Mouse (Mus musculus): ENCODE measurements at regions not wholly inside any gene's neighbourhood (a gene's known extent, or its start where the extent isn't known, plus 50 kb on each side); places are given as distances from the start of the nearest gene placed in this dataset.

DNA sequence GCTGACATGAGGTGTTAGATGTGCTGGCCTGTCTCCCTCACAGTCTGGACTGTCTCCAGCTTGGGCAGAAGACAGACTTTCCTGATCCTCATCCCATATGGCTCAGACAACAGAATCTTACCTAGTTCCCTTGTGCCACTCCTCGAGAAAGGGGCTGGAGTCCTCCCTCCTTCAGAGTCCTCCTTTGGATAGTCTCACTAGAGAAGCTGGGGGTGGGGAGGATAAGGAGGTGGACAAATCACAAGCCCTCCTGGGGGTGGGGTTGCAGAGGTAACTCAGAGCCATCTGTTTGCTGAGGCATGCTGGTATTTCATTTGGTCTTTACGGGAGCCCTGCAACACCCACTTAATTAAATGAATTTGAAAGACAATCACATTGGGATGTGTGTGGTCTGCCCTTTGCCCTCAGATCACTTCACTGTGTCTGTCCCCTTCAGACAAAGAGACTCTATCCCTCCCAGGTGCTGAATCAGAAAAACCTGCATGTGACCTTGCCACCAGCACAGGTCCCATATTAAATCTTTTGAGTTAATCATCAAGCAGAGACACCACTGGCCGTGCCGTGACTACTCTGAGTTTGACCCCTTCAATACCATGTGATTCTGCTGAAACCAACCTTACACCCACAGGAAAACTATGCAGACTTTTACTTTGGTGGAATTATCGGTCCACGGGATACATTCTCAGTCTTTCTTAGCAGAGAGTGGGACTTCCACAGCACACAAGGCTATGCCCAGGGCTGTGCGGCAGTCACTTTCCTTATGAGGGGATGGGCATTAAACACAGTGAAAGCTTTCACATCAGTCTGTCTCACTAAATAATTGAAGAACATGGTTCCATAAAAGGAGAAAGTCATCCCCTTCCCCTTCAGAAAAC, 57.7 kb upstream of the Gm11983 start:
- Histone ChIP-seq H3K36me3 (no peaks in the 10 kb centered on the region), H3K4me1 (0 out of 2 replicates have a peak, but pooled peaks cover 1% of the 10 kb centered on the region), H3K9me3 (replicated peaks) (no peaks in the 10 kb centered on the region), H3K4me3 (replicated peaks) (no peak overlapping the region), H3K9ac (no peak overlapping the region), H3K27ac (replicated peaks) (no peak overlapping the region), H3K27me3 (no peaks in the 10 kb centered on the region), H3K4me2 (replicated peaks) (no peak overlapping the region)
- no peak for ATAC-seq (ENCODE audit: insufficient number of reproducible peaks, low FRiP score, low TSS enrichment, low read depth)
- 23% methylated on average over 7 of the region's 7 CpGs for WGBS

DNA sequence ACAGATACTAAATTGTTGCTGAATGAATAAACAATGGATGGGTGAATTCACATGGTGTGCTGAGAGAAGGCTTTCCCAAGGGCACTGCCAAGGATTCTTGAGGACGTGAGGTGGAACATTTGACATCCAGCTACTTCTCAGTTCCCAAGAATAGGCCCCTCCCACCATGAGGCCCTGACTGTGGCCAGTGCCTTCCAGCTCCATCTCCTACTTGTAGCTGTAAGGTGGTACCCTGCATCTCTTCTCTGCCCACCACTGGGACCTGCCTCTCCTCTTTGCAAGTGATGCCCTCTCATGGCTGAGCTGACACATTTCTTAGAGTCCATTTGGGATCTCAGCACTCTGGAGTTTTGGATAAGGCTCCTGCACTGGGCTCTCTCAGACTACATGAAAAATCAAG, 56.3 kb upstream of the Gm11983 start:
- 0 out of 2 replicates have a peak, but pooled peaks cover 5% of the 10 kb centered on the region for H3K4me1 ChIP-seq
- ATAC-seq (ENCODE audit: insufficient number of reproducible peaks, low FRiP score, low TSS enrichment, low read depth), result no peak
- no peak overlapping the region for H3K4me3 ChIP-seq (replicated peaks)
- no peaks in the 10 kb centered on the region for H3K9me3 ChIP-seq (replicated peaks)
- H3K27ac ChIP-seq (replicated peaks), result no peak overlapping the region
- 57% methylated on average over 1 of the region's 1 CpGs for WGBS
- H3K9ac ChIP-seq, result no peak overlapping the region
- H3K4me2 ChIP-seq (replicated peaks), result no peak overlapping the region
- H3K36me3 ChIP-seq, result no peaks in the 10 kb centered on the region
- no peaks in the 10 kb centered on the region for H3K27me3 ChIP-seq

DNA sequence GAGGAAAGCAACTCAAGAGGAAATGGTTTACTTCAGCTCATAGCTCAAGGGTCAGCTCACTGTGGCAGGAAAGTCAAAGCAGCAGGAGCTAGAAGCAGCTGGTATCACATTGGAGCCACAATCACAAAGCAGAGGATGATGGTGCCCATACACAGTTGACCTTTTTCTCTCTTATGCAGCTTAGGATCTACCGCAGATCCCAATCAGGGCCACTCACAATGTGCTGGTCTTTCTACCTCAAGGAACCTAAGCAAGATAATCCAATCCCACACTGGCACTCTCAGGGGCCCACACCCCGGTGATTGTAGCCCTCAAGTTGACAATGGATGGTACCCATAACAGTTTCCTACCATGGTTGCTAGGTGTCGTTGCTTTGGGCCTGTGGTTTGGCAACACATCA, 55.6 kb upstream of the Gm11983 start:
- Histone ChIP-seq H3K4me1 (0 out of 2 replicates have a peak, but pooled peaks cover 5% of the 10 kb centered on the region), H3K36me3 (no peaks in the 10 kb centered on the region), H3K9ac (no peak overlapping the region), H3K4me2 (replicated peaks) (no peak overlapping the region), H3K27ac (replicated peaks) (no peak overlapping the region), H3K4me3 (replicated peaks) (no peak overlapping the region), H3K27me3 (no peaks in the 10 kb centered on the region), H3K9me3 (replicated peaks) (no peaks in the 10 kb centered on the region)
- ATAC-seq (ENCODE audit: insufficient number of reproducible peaks, low FRiP score, low TSS enrichment, low read depth), result no peak
- WGBS, result 93% methylated on average over 3 of the region's 3 CpGs

DNA sequence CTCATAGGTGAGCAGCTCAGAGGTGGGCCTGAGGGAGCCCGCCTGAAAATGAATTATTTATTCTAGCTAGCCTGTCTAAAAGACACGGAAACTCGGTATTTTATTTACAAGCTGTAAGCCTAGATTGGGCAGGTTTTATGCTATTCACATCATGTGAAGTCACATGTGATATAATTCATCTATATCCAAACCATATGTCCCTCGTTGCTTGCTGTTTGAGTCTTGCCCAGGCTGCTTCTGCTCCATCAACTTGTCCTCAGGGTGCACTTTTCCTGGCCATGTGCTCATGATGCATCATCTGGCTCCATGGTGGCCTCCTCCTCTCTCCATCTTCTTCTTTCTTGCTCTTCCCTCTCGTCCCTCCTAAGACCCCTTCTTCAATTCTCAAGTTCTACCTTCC, 53.0 kb upstream of the Gm11983 start:
- ATAC-seq (ENCODE audit: insufficient number of reproducible peaks, low FRiP score, low TSS enrichment, low read depth), result no peak
- Histone ChIP-seq H3K9ac (no peak overlapping the region), H3K4me3 (replicated peaks) (no peak overlapping the region), H3K36me3 (no peaks in the 10 kb centered on the region), H3K27ac (replicated peaks) (no peak overlapping the region), H3K9me3 (replicated peaks) (no peaks in the 10 kb centered on the region), H3K4me1 (0 out of 2 replicates have a peak, but pooled peaks cover 5% of the 10 kb centered on the region), H3K27me3 (no peaks in the 10 kb centered on the region), H3K4me2 (replicated peaks) (no peak overlapping the region)
- WGBS, result 52% methylated on average over 5 of the region's 5 CpGs

DNA sequence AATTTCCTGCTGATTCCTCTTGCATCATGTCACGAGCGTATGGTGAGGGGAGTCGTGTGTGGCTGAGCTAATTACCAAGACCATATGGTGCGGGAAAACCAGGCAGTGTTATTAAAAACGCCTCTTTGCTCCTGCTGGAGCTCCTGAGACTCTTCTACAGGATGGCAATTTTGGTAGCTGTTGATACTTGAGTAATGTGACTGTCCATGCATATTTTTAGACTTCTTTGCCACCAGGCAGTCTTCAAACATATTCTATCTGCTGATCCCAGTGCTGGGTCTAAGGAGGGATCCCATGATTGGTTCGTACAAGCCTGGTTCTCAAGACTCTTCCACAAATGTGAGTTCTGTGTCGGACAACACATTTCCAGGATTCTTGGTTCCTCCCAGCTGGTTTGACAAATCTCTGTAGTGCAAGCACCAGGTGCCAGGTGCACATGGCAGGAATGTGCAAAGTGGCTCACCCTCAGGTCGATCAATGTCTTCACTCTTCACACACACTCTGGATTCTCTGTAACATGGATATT, 52.3 kb upstream of the Gm11983 start:
- Histone ChIP-seq H3K36me3 (no peaks in the 10 kb centered on the region), H3K4me2 (replicated peaks) (no peak overlapping the region), H3K9ac (no peak overlapping the region), H3K4me3 (replicated peaks) (no peak overlapping the region), H3K9me3 (replicated peaks) (no peaks in the 10 kb centered on the region), H3K27ac (replicated peaks) (no peak overlapping the region), H3K4me1 (0 out of 2 replicates have a peak, but pooled peaks cover 5% of the 10 kb centered on the region), H3K27me3 (no peaks in the 10 kb centered on the region)
- WGBS, result 59% methylated on average over 8 of the region's 8 CpGs
- no peak for ATAC-seq (ENCODE audit: insufficient number of reproducible peaks, low FRiP score, low TSS enrichment, low read depth)

DNA sequence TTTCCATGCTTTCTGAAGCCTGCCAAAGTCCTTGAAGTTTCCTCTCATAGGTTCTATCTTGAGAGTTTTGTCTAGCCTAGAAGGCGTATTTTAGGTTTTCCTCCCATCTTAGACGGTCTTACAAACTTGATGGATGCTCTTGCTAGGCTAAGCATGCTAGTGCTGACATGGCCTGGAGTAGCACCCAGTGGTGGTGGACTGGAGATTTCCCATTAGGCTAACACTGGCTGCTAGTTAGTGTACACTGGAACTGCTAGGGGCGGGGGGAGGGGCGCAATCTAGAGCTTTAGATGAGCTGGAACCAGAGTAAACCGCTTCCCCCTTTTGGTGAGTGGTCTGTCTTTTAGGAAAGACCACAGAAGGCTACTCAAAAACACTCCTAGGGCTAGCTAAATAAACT, 51.7 kb upstream of the Gm11983 start:
- H3K9ac ChIP-seq, result no peak overlapping the region
- 0 out of 2 replicates have a peak, but pooled peaks cover 5% of the 10 kb centered on the region for H3K4me1 ChIP-seq
- H3K4me2 ChIP-seq (replicated peaks), result no peak overlapping the region
- H3K27ac ChIP-seq (replicated peaks), result no peak overlapping the region
- no peaks in the 10 kb centered on the region for H3K9me3 ChIP-seq (replicated peaks)
- WGBS, result 87% methylated on average over 5 of the region's 5 CpGs
- no peaks in the 10 kb centered on the region for H3K36me3 ChIP-seq
- no peak overlapping the region for H3K4me3 ChIP-seq (replicated peaks)
- no peaks in the 10 kb centered on the region for H3K27me3 ChIP-seq
- ATAC-seq (ENCODE audit: insufficient number of reproducible peaks, low FRiP score, low TSS enrichment, low read depth), result no peak

All from embryonic facial prominence, embryonic 15.5 days (tissue).